Mouse (Mus musculus) stomach, postnatal 0 days (tissue): Measurements from ENCODE around the gene Arid5b.

Experiments used
- CTCF ChIP-seq: IDR thresholded peaks from 2 replicates; pipeline ENCODE4 v1.5.1; 2016; ENCODE audit warnings: antibody characterized with exemption, low read depth, mild to moderate bottlenecking, moderate library complexity
- EP300 ChIP-seq: optimal IDR thresholded peaks from 2 replicates; pipeline ENCODE3; 2016; ENCODE audit warnings: antibody characterized with exemption

- TF ChIP-seq CTCF (no peak), EP300 (no peak)
Observed at GRCm38 (mm10) chr10:68239426-68240070, 39.0 kb downstream of the Arid5b start.
